Mouse (Mus musculus) heart, embryonic 15.5 days (tissue): ENCODE measurements around the gene Lst1. TPM values are rescaled to one million over a fixed set of nuclear protein-coding genes. Genes with fewer than 3 reads are reported as not detected.
"Not testable (repeated sequence)": the region's sequence is repeated elsewhere in the genome, so short reads cannot be mapped to it uniquely, and the experiment has no call there.

Experiments used
- ATAC-seq: fragments of 200-750 bp; cut with Nextera tagmentation; replicated peaks from 2 replicates; pipeline ENCODE4 v1.8.0; 2017; ENCODE audit warnings: low read depth, moderate TSS enrichment; ENCODE audit not compliant: insufficient number of reproducible peaks, insufficient read depth, low FRiP score
- H3K27ac ChIP-seq: fragments of 300-500 bp; sonication (generic); 2 replicates; pipeline ENCODE4 v1.5.1; 2015; ENCODE audit warnings: mild to moderate bottlenecking, inconsistent platforms
- H3K27me3 ChIP-seq: fragments of 300-500 bp; sonication (generic); 2 replicates; pipeline ENCODE4 v1.6.1; 2015; ENCODE audit warnings: inconsistent platforms
- H3K36me3 ChIP-seq: fragments of 300-500 bp; sonication (generic); 2 replicates; pipeline ENCODE4 v1.6.1; 2015; ENCODE audit warnings: mild to moderate bottlenecking, inconsistent platforms
- H3K4me1 ChIP-seq: fragments of 300-500 bp; sonication (generic); replicated peaks from 2 replicates; pipeline ENCODE4 v1.6.1; 2015; ENCODE audit warnings: inconsistent platforms
- H3K4me2 ChIP-seq: fragments of 300-500 bp; sonication (generic); 2 replicates; pipeline ENCODE4 v1.6.1; 2015; ENCODE audit warnings: inconsistent platforms, mild to moderate bottlenecking, moderate library complexity
- H3K4me3 ChIP-seq: fragments of 300-500 bp; sonication (generic); 2 replicates; pipeline ENCODE4 v1.5.1; 2015; ENCODE audit warnings: mild to moderate bottlenecking, inconsistent platforms
- H3K9ac ChIP-seq: fragments of 300-500 bp; sonication (generic); 2 replicates; pipeline ENCODE4 v1.6.1; 2015; ENCODE audit warnings: mild to moderate bottlenecking, inconsistent platforms
- H3K9me3 ChIP-seq: fragments of 300-500 bp; sonication (generic); replicated peaks from 2 replicates; pipeline ENCODE4 v1.6.1; 2016; ENCODE audit warnings: inconsistent platforms
- WGBS: fragments of 180-500 bp; shearing (Covaris S2); methylation state at CpG from one replicate; pipeline ENCODE4 v1.1.7; 2015; ENCODE audit warnings: mixed read lengths; 5-methylcytosine and 5-hydroxymethylcytosine counted together
- polyA plus RNA-seq: library from polyadenylated mRNA; unstranded; fragments of >200 nt; fragmentation: Nextera tagmentation; extraction: Ambion mirVana; gene quantifications from 2 replicates; pipeline ENCODE4 v1.2.1, GENCODE M21; 2015

Lst1 gene
- 8.1 and 12.2 TPM in 2 replicates for polyA plus RNA-seq

DNA sequence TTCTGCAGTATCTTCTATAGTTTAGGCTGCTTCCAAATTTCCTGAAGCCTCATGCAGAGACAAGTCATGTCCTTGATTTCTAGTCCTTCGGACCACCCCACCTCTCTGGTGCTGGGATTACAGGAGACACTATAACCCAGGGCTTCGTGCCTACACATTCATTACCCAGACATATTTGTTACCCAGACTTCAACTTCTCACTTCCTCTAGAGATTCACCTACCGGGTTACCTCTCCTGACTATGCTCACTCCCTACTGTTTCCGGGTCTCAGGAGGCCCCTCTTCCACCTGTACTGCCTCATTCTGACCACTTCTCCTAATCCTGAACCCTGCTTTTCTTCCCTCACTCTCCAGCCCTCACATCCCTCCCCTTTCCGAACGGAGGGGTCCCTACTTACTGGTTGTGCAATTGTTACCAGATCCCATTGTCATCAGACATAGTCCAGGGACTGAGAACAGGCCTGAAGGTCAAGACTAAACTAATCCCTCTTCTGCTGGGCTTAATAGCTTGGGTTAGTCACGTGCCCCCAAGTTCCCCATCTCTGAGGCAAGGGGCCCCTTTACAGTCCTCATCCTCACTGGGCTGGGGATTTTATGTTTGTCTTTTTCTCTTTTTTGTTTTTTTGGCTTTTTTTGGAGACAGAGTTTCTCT lies at the start of gene Lst1:
Gene Lst1, minus strand, starts transcription at position 481 of the 652 bp plus-strand sequence.
- 0 out of 2 replicates have a peak within 1 kb of the TSS, but pooled peaks have one; percentile 3 for H3K4me3 ChIP-seq
- H3K27me3 ChIP-seq: no peaks in the 10 kb centered on the region
- ATAC-seq: no peak
- 65% methylated on average over 7 of the region's 7 CpGs for WGBS
- H3K4me1 ChIP-seq: peaks cover 5% of the 10 kb centered on the region; the same call in 1 of the 2 replicates
- H3K9me3 ChIP-seq: no peaks in the 10 kb centered on the region
- no peak within 1 kb of the TSS for H3K4me2 ChIP-seq
- no peaks in the 10 kb centered on the region for H3K36me3 ChIP-seq
- peak within 1 kb of the TSS; percentile 37; the same call in 1 of the 2 replicates for H3K27ac ChIP-seq
- H3K9ac ChIP-seq: no peak within 1 kb of the TSS

DNA sequence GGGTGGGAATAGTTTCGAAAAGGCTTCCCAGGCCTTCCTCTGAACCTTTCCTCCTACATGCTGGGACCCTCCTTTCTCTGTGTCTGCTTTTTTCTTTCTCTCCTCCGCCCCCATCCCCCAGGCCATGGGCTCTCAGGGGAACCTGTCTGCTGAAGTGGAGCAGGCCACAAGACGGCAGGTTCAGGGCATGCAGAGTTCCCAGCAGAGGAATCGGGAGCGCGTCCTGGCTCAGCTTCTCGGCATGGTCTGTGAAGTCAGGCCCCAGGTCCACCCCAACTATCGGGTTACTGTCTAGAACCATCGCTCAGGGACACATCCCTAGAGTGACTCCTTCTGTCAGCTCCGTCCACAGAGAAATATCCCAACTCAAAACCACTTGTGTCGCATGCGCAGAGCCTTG lies 49.3 kb upstream of the Lst1 start:
- 81% methylated on average over 12 of the region's 12 CpGs for WGBS

DNA sequence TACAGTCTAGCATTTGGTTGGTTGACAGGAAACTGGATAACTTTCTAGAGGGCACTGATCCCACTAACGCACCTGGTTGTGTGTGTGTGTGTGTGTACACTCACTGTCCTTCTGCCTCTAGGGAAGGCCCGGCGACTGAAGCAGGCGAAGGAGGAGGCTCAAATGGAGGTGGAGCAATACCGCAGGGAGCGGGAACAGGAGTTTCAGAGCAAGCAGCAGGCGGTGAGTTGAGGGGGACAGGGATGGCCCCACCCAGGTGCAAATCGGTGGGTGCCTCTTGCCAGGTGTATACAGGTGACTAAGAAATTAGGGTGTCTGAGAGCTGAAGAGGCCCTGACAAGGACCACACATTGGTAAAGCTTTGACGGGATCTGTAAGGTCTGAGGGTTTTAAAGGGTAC lies 48.8 kb upstream of the Lst1 start:
- H3K4me1 ChIP-seq: peaks cover 39% of the 10 kb centered on the region
- H3K4me2 ChIP-seq: no peak overlapping the region
- no peak overlapping the region for H3K27ac ChIP-seq
- H3K36me3 ChIP-seq: peaks cover 2% of the 10 kb centered on the region; the same call in 1 of the 2 replicates
- H3K4me3 ChIP-seq: no peak overlapping the region
- no peaks in the 10 kb centered on the region for H3K27me3 ChIP-seq
- H3K9ac ChIP-seq: no peak overlapping the region
- WGBS: 71% methylated on average over 9 of the region's 9 CpGs
- no peak for ATAC-seq
- H3K9me3 ChIP-seq: no peaks in the 10 kb centered on the region

More for the DNA sequence above, 49.3 kb upstream of the Lst1 start:
- no peak overlapping the region for H3K9ac ChIP-seq
- no peaks in the 10 kb centered on the region for H3K9me3 ChIP-seq
- H3K36me3 ChIP-seq: peaks cover 2% of the 10 kb centered on the region; the same call in 1 of the 2 replicates
- no peak for ATAC-seq
- no peak overlapping the region for H3K27ac ChIP-seq
- H3K4me2 ChIP-seq: no peak overlapping the region
- peaks cover 34% of the 10 kb centered on the region for H3K4me1 ChIP-seq
- H3K4me3 ChIP-seq: no peak overlapping the region
- H3K27me3 ChIP-seq: no peaks in the 10 kb centered on the region

DNA sequence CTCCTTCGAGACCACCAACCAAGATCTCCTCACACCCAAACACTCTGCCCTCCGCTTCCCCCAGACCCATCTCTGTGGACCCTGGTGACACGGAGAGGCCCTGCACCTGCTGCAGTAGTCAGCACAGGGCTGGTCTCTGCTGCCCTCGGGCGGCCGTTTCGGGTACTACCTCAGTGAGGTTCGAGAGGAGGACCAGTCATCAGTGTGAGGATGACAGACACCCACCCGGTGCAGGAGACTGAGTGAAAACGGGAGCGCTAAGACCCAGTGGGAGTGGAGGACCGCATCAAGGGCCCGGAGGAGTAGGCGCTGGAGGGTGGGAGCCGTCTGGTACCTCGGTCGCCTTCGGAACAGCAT lies 48.1 kb upstream of the Lst1 start:
- Histone ChIP-seq H3K27me3 (no peaks in the 10 kb centered on the region), H3K4me2 (peak overlapping the region; percentile 90), H3K4me3 (peak overlapping the region; percentile 63), H3K4me1 (peaks cover 43% of the 10 kb centered on the region), H3K36me3 (peaks cover 2% of the 10 kb centered on the region; the same call in 1 of the 2 replicates), H3K27ac (peak overlapping the region; percentile 96), H3K9me3 (no peaks in the 10 kb centered on the region), H3K9ac (peak overlapping the region; percentile 75)
- peak; percentile 59 for ATAC-seq
- under 1% methylated on average over 18 of the region's 18 CpGs for WGBS

DNA sequence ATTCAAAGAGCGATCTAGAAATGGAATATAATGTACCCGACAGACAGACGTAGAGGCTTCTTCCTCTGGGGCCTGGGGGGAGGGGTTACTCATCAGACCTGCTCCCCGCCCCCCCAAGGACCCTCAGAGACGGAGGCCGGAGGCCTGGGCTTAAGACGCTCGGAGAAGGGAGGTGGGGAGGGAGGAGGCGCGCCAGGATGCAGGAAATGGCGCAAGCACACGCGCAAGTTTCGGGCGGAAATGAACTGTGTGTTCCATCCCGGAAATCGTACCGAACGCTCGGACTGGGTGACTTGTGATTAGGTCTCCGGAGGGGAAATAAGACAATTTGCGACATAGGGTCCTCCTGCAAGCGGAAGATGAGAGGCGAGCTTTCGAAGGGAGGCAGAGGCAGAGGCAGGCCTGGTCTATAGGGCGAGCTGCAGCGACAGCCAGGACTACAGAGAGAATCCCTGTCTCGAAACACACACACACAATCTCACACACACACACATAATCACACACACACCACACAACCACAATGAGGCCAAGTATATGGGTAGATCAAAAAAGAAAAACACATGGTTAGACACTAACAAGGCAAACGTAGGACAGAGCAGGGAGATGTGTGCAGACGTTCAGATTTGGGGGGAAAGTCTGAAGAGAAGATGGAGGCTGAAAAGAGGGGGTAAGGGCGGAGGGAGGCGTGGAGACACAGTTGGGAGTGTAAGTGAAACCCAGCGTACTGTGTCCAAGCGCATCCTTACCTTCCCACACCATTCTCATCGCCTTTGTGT lies 47.6 kb upstream of the Lst1 start, which contains the start of gene Nfkbil1:
Gene Nfkbil1, minus strand, starts transcription at position 179 of the 776 bp plus-strand sequence.
- Histone ChIP-seq H3K27me3 (no peaks in the 10 kb centered on the region), H3K4me2 (peak within 1 kb of the TSS; percentile 90), H3K27ac (peak within 1 kb of the TSS; percentile 96), H3K36me3 (peaks cover 8% of the 10 kb centered on the region; the same call in 1 of the 2 replicates), H3K9me3 (no peaks in the 10 kb centered on the region), H3K4me3 (peak within 1 kb of the TSS; percentile 63), H3K9ac (peak within 1 kb of the TSS; percentile 75), H3K4me1 (peaks cover 39% of the 10 kb centered on the region)
- WGBS: under 1% methylated on average over 35 of the region's 35 CpGs
- ATAC-seq: peak; percentile 85

DNA sequence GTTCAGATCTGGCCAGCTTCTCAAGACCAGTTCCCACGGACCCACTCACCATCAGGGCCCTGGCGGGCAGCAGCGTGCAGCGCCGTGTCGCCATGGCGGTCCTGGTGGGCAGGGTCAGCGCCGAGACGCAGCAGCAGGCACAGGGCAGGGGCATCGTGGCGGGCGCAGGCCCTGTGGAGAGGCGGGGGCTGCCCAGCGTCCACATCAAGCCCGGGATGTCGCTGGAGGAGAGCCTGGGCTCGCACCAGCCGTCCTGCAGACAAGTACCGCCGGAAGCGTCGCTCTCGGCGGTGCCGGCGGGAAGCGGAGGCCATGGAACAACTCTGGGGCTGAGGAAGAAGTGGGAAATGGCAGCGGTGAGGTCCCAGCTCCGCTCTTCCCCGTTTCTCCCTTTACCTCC lies 46.7 kb upstream of the Lst1 start:
- peak overlapping the region; percentile 75 for H3K9ac ChIP-seq
- H3K27me3 ChIP-seq: no peaks in the 10 kb centered on the region
- no peaks in the 10 kb centered on the region for H3K9me3 ChIP-seq
- no peak for ATAC-seq
- H3K27ac ChIP-seq: peak overlapping the region; percentile 96
- H3K4me3 ChIP-seq: peak overlapping the region; percentile 63
- peaks cover 34% of the 10 kb centered on the region for H3K4me1 ChIP-seq
- H3K36me3 ChIP-seq: peaks cover 11% of the 10 kb centered on the region; the same call in 1 of the 2 replicates
- peak overlapping the region; percentile 90 for H3K4me2 ChIP-seq
- WGBS: 2% methylated on average over 31 of the region's 31 CpGs

DNA sequence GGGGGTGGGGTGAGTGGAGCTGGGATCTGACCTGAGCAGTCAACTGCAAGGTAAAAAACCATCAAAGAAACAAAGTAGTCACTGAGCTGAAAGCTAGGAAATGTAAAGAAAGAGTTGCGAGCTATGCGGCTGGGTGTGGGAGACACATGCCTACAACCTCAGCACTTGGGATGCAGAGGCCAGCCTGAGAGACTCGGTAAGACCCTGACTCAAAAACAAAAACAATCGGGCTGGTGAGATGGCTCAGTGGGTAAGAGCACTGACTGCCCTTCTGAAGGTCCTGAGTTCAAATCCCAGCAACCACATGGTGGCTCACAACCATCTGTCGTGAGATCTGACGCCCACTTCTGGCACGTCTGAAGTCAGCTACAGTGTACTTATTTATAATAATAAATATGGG lies 45.9 kb upstream of the Lst1 start:
- H3K27me3 ChIP-seq, ATAC-seq, H3K9me3 ChIP-seq, H3K9ac ChIP-seq: not testable (repeated sequence)
- Histone ChIP-seq H3K36me3 (peaks cover 19% of the 10 kb centered on the region), H3K4me3 (peak overlapping the region; percentile 63), H3K4me1 (peaks cover 34% of the 10 kb centered on the region), H3K4me2 (peak overlapping the region; percentile 90), H3K27ac (peak overlapping the region; percentile 96)
- WGBS: 80% methylated on average over 7 of the region's 7 CpGs

DNA sequence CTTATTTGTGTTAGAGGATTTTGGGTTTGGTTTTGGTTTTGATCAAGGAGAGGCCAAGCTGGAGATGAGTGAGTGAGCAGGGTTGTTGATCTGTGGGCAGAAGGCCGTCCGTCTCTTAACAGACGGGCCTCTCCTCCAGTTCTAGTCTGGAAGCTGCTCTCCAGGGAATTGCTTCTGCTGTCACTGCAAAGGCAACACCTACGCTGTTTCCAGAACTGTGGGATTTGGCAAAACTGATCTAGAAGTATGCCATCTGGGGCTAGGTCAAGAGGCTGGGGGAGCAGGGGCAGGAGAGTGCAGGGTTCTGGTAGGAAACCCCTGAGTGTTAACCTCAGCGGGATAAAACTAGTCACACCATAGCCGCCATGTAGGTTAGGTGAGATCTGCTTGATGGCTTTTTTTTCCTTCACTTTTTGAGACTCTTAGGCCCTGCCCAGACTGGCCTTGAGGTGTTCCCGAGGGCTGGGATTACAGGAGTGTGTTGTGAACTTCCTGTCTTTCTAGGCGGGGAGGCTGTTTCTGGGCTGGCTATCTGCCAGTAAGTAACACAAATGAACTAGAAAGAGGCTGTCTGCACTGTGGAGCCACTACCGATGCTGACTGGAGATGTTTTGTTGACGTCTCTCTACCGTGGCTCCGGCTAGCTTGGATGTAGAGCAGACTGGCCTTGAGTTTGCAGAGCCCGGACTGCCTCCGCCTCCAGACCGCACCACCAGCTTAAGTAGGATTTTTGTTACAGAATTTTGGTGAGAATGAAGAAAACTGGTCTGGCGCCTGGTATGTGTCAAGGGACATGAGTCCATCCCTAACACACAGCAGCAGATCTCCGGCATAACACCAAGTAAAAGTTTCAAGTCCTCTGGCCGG lies 45.1 kb upstream of the Lst1 start, which contains the start of gene Atp6v1g2:
Gene Atp6v1g2, plus strand, starts transcription at position 547 of the 867 bp plus-strand sequence.
- Histone ChIP-seq H3K9ac (no peak within 1 kb of the TSS; the same call in 1 of the 2 replicates), H3K27me3 (no peaks in the 10 kb centered on the region), H3K4me2 (peak within 1 kb of the TSS; percentile 90), H3K36me3 (peaks cover 24% of the 10 kb centered on the region), H3K4me1 (peaks cover 34% of the 10 kb centered on the region), H3K4me3 (peak within 1 kb of the TSS; percentile 63), H3K9me3 (no peaks in the 10 kb centered on the region), H3K27ac (peak within 1 kb of the TSS; percentile 96)
- 48% methylated on average over 18 of the region's 18 CpGs for WGBS
- ATAC-seq: no peak

DNA sequence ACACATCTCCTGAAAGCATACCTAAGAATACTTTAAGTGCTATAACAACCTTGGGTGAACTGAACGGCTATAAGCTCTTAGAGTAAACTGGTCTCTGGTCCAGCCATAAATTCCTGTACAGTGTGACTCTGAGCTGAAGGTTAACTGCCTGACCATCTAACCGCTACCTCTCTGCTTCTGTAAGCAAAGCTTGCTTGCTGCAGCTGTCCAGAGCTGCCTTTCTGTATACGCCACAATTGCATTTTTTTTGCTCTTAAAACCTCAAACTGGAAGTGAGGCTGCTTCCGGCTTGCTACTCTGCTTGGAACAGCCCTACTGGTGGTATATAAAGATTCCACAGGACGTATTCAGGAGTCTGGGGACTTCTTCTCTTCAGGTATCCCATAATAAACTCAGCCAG lies 44.4 kb upstream of the Lst1 start:
- WGBS: 68% methylated on average over 5 of the region's 5 CpGs
- H3K9ac ChIP-seq: no peak overlapping the region
- peaks cover 34% of the 10 kb centered on the region for H3K4me1 ChIP-seq
- no peak for ATAC-seq
- peaks cover 29% of the 10 kb centered on the region for H3K36me3 ChIP-seq
- no peak overlapping the region for H3K4me3 ChIP-seq
- no peaks in the 10 kb centered on the region for H3K27me3 ChIP-seq
- no peak overlapping the region; the same call in 1 of the 2 replicates for H3K4me2 ChIP-seq
- H3K9me3 ChIP-seq: no peaks in the 10 kb centered on the region
- H3K27ac ChIP-seq: peak overlapping the region; percentile 96

DNA sequence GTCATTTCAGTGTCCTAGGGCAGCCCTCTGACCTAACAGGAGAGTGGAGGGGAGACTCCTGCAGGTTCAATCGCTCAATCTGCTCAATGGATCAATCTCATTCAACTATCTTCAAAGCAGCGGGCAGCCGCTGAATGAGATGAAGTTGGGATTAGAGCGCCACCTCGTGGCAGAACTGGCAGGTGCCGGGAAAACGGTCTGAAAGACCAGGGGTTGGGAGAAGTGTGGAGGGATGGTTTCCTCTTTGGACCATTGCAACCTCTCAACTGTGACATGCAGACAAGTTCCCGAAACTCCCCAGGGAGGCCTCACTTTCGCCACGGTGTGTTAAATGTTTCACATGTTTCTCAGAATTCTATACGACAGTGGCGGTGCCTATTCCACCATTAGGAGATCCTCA lies 43.8 kb upstream of the Lst1 start:
- Histone ChIP-seq H3K4me3 (no peak overlapping the region), H3K9me3 (no peaks in the 10 kb centered on the region), H3K36me3 (peaks cover 35% of the 10 kb centered on the region), H3K27ac (peak overlapping the region; percentile 96; the same call in 1 of the 2 replicates), H3K27me3 (no peaks in the 10 kb centered on the region), H3K4me2 (no peak overlapping the region), H3K9ac (no peak overlapping the region), H3K4me1 (peaks cover 34% of the 10 kb centered on the region)
- ATAC-seq: no peak
- WGBS: 10% methylated on average over 12 of the region's 12 CpGs
